Mouse (Mus musculus) lung, postnatal 25 days (tissue): ENCODE data around the gene Dao.

Experiments used
- DNase-seq: peaks from one replicate; pipeline ENCODE4 v3.0.0; 2022; ENCODE audit warnings: low spot score

Gene Dao

GRCm38 (mm10) chr5:114028111-114028510 lies 24.6 kb downstream of the Dao start:
- DNase-seq, result no peak

GRCm38 (mm10) chr5:114030652-114031051 lies 27.1 kb downstream of the Dao start:
- DNase-seq, result no peak

GRCm38 (mm10) chr5:114032161-114032763 lies 28.8 kb downstream of the Dao start:
- no peak for DNase-seq

- DNase-seq, result no peak
Observed at GRCm38 (mm10) chr5:114034393-114034792, 30.9 kb downstream of the Dao start.

- no peak for DNase-seq
Observed at GRCm38 (mm10) chr5:114035111-114035510, 31.6 kb downstream of the Dao start.

- no peak for DNase-seq
Observed at GRCm38 (mm10) chr5:114040508-114040907, 37.0 kb downstream of the Dao start.

- no peak for DNase-seq
Observed at GRCm38 (mm10) chr5:114040911-114041310, 37.4 kb downstream of the Dao start.

- DNase-seq, result peak; percentile 38
Observed at GRCm38 (mm10) chr5:114041327-114041930, 37.9 kb downstream of the Dao start.

- DNase-seq, result no peak
Observed at GRCm38 (mm10) chr5:114043800-114044199, 40.3 kb downstream of the Dao start.

- DNase-seq, result peak; percentile 17
Observed at GRCm38 (mm10) chr5:114045134-114045533, 41.6 kb downstream of the Dao start.

- no peak for DNase-seq
Observed at GRCm38 (mm10) chr5:114046151-114046550, 42.6 kb downstream of the Dao start.

GRCm38 (mm10) chr5:114046604-114047003 lies 43.1 kb downstream of the Dao start:
- no peak for DNase-seq

- DNase-seq, result no peak
Observed at GRCm38 (mm10) chr5:114047182-114047581, 43.7 kb downstream of the Dao start.

GRCm38 (mm10) chr5:114048731-114049308 lies 45.3 kb downstream of the Dao start:
- no peak for DNase-seq

- DNase-seq, result peak; percentile 68
Observed at GRCm38 (mm10) chr5:114052246-114052761, 48.8 kb downstream of the Dao start.

GRCm38 (mm10) chr5:114057129-114057731 lies 53.7 kb downstream of the Dao start:
- no peak for DNase-seq

GRCm38 (mm10) chr5:114061675-114062074 lies 58.2 kb downstream of the Dao start:
- no peak for DNase-seq

- DNase-seq, result no peak
Observed at GRCm38 (mm10) chr5:114063958-114064357, 60.5 kb downstream of the Dao start.

GRCm38 (mm10) chr5:114065161-114065560 lies 61.7 kb downstream of the Dao start, which contains the start of gene Usp30:
Gene Usp30 (plus strand): TSS chr5:114065461.
- DNase-seq, result no peak

- DNase-seq, result no peak
Observed at GRCm38 (mm10) chr5:114066601-114067000, 63.1 kb downstream of the Dao start.

- DNase-seq, result no peak
Observed at GRCm38 (mm10) chr5:114067543-114067942, 64.0 kb downstream of the Dao start.

GRCm38 (mm10) chr5:114067982-114068381 lies 64.5 kb downstream of the Dao start:
- no peak for DNase-seq

GRCm38 (mm10) chr5:114070858-114071257 lies 67.4 kb downstream of the Dao start:
- no peak for DNase-seq
